Mouse (Mus musculus): ENCODE measurements around the gene Dnase2a. TPM values are rescaled to one million over a fixed set of nuclear protein-coding genes. Genes with fewer than 3 reads are reported as not detected.
A peak's percentile ranks its signal among the peaks of the same experiment; 100 is the strongest.

Gene Dnase2a
- total RNA-seq, 1 experiment from 2014 or later = 34.7 TPM

DNA sequence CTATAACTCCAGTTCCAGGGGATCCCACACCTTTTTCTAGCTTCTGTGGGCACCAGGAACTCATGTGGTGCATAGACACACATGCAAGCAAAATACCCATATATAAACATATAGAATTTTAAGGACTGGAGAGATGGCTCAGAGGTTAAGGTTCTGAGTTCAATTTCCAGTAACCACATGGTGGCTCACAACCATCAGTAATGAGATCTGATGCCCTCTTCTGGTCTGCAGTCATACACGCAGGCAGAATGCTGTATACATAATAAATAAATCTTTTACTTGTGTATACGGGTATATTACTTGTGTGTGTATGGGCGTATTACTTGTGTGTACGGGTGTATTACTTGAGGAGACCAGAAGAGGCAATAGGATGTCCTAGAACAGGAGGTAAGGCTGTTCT lies 55.6 kb downstream of the Dnase2a start:
- ATAC-seq (ENCODE audit: extremely low read depth, insufficient number of reproducible peaks, low FRiP score, poor library complexity, severe bottlenecking) = no peak

GRCm38 (mm10) chr8:84965731-84966291 lies 57.5 kb downstream of the Dnase2a start:
- ATAC-seq (ENCODE audit: extremely low read depth, insufficient number of reproducible peaks, low FRiP score, poor library complexity, severe bottlenecking) = peak; percentile 89

- no peak for ATAC-seq (ENCODE audit: extremely low read depth, insufficient number of reproducible peaks, low FRiP score, poor library complexity, severe bottlenecking)
These were observed 58.2 kb downstream of the Dnase2a start for GRCm38 (mm10) chr8:84966603-84967002.

GRCm38 (mm10) chr8:84967532-84968304 lies 59.4 kb downstream of the Dnase2a start:
- ATAC-seq (ENCODE audit: extremely low read depth, insufficient number of reproducible peaks, low FRiP score, poor library complexity, severe bottlenecking) = no peak

DNA sequence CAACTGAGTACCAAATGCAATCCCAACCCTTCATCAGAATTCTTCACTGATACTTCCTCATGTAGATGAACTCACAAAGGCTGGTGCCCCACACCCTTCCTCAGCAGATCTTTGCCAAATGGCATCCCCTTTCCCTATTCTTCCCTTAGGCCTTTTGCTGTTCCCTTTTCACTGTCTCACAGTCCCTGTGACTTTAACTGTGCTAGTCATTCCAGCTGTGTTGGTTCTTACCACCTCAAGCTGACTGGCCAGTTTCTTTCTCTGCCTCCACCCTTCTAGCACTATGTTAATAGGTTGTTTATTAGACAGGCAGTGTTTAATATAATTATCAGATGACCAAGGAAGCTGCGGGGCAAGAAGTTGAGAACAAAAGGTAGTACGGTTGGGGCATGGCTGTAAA lies 60.3 kb downstream of the Dnase2a start:
- no peak for ATAC-seq (ENCODE audit: extremely low read depth, insufficient number of reproducible peaks, low FRiP score, poor library complexity, severe bottlenecking)

- no peak for ATAC-seq (ENCODE audit: extremely low read depth, insufficient number of reproducible peaks, low FRiP score, poor library complexity, severe bottlenecking)
These were observed 61.1 kb downstream of the Dnase2a start, which contains the start of the genes Gm49661, Prdx2 and Rnaseh2a for GRCm38 (mm10) chr8:84969241-84970134. Gene Gm49661, minus strand, starts transcription at chr8:84969433. Gene Prdx2, plus strand, starts transcription at chr8:84969587. Gene Rnaseh2a, minus strand, starts transcription at chr8:84969767.

GRCm38 (mm10) chr8:84970135-84970790 lies 61.9 kb downstream of the Dnase2a start:
- no peak for ATAC-seq (ENCODE audit: extremely low read depth, insufficient number of reproducible peaks, low FRiP score, poor library complexity, severe bottlenecking)

GRCm38 (mm10) chr8:84970913-84971312 lies 62.6 kb downstream of the Dnase2a start:
- ATAC-seq (ENCODE audit: extremely low read depth, insufficient number of reproducible peaks, low FRiP score, poor library complexity, severe bottlenecking) = no peak

Other genes starting within 250 kb of the Dnase2a start
- 115 and 124 TPM in 2 replicates for gene Ier2, start 245.7 kb upstream of the Dnase2a start, total RNA-seq (2017)
- gene Trmt1, start 222.3 kb upstream of the Dnase2a start, total RNA-seq (2017) = 83.2 and 89.7 TPM in 2 replicates
- gene Nacc1, start 220.7 kb upstream of the Dnase2a start, total RNA-seq (2017) = 30.2 and 33.9 TPM in 2 replicates
- 54.5 and 59.7 TPM in 2 replicates for gene Lyl1, start 207.1 kb upstream of the Dnase2a start, total RNA-seq (2017)
- 0.61 and 3.4 TPM in 2 replicates for gene G430095P16Rik, start 185.6 kb upstream of the Dnase2a start, total RNA-seq (2017)
- 1.7 and 3.4 TPM in 2 replicates for gene Nfix, start 108.2 kb upstream of the Dnase2a start, total RNA-seq (2017)
- 4.5 and 5.5 TPM in 2 replicates for gene Dand5, start 85.7 kb upstream of the Dnase2a start, total RNA-seq (2017)
- gene Gadd45gip1, start 77.0 kb upstream of the Dnase2a start, total RNA-seq (2017) = 14.1 and 16.7 TPM in 2 replicates
- 46.6 and 57.8 TPM in 2 replicates for gene Rad23a, start 67.9 kb upstream of the Dnase2a start, total RNA-seq (2017)
- 690 and 751 TPM in 2 replicates for gene Calr, start 61.6 kb upstream of the Dnase2a start, total RNA-seq (2017)
- gene Farsa, start 51.6 kb upstream of the Dnase2a start, total RNA-seq (2017) = 50.7 and 56.2 TPM in 2 replicates
- gene Syce2, start 36.4 kb upstream of the Dnase2a start, total RNA-seq (2017) = 4.4 and 5.5 TPM in 2 replicates
- 21.0 and 21.5 TPM in 2 replicates for gene Gcdh, start 14.6 kb upstream of the Dnase2a start, total RNA-seq (2017)
- not detected in 2 replicates for gene Klf1, start 6.6 kb upstream of the Dnase2a start, total RNA-seq (2017)
- 0.12 and 0.23 TPM in 2 replicates for gene Mast1, start 28.8 kb downstream of the Dnase2a start, total RNA-seq (2017)
- not detected in 2 replicates for gene Rtbdn, start 38.4 kb downstream of the Dnase2a start, total RNA-seq (2017)
- gene Gm49661, start 60.9 kb downstream of the Dnase2a start, total RNA-seq (2017) = not detected in 2 replicates
- gene Prdx2, start 61.0 kb downstream of the Dnase2a start, total RNA-seq (2017) = 92.5 and 96.9 TPM in 2 replicates
- 26.5 and 36.0 TPM in 2 replicates for gene Rnaseh2a, start 61.2 kb downstream of the Dnase2a start, total RNA-seq (2017)
- 867 and 1,013 TPM in 2 replicates for gene Junb, start 70.2 kb downstream of the Dnase2a start, total RNA-seq (2017)
- gene Hook2, start 82.0 kb downstream of the Dnase2a start, total RNA-seq (2017) = 8.6 and 12.0 TPM in 2 replicates
- gene Best2, start 106.0 kb downstream of the Dnase2a start, total RNA-seq (2017) = not detected in 2 replicates
- gene Asna1, start 116.7 kb downstream of the Dnase2a start, total RNA-seq (2017) = 38.9 and 43.1 TPM in 2 replicates
- gene Trir, start 118.3 kb downstream of the Dnase2a start, total RNA-seq (2017) = 124 and 193 TPM in 2 replicates
- 16.9 TPM in 2 replicates for gene Tnpo2, start 128.4 kb downstream of the Dnase2a start, total RNA-seq (2017)
- 6.3 and 7.9 TPM in 2 replicates for gene Fbxw9, start 151.5 kb downstream of the Dnase2a start, total RNA-seq (2017)
- gene Gm5741, start 159.4 kb downstream of the Dnase2a start, total RNA-seq (2017) = not detected in 2 replicates
- gene Dhps, start 163.2 kb downstream of the Dnase2a start, total RNA-seq (2017) = 41.9 and 48.2 TPM in 2 replicates
- 22.0 and 23.6 TPM in 2 replicates for gene Wdr83os, start 172.2 kb downstream of the Dnase2a start, total RNA-seq (2017)
- 15.8 and 17.6 TPM in 2 replicates for gene Wdr83, start 172.7 kb downstream of the Dnase2a start, total RNA-seq (2017)
- gene Man2b1, start 174.7 kb downstream of the Dnase2a start, total RNA-seq (2017) = 192 and 197 TPM in 2 replicates
- not detected in 2 replicates for gene Zfp791, start 214.5 kb downstream of the Dnase2a start, total RNA-seq (2017)
- not detected in 2 replicates for gene Cks1brt, start 243.4 kb downstream of the Dnase2a start, total RNA-seq (2017)

Measured in neutrophil, adult 5-6 weeks (primary cell).